Mouse (Mus musculus) neutrophil, adult 59 days (primary cell): Measurements from ENCODE around the gene Plscr1. TPM values are rescaled to one million over a fixed set of nuclear protein-coding genes. Genes with fewer than 3 reads are reported as not detected.

Experiments used
- total RNA-seq, 2 experiments: library from RNA; stranded (reverse); gene quantifications; 1 replicate in 1 of 2; 2 replicates in 1 of 2; pipeline ENCODE4 v1.2.4; 2023

The Plscr1 gene
- 10 to 100 TPM; 83.9 to 87.5 TPM for total RNA-seq

DNA sequence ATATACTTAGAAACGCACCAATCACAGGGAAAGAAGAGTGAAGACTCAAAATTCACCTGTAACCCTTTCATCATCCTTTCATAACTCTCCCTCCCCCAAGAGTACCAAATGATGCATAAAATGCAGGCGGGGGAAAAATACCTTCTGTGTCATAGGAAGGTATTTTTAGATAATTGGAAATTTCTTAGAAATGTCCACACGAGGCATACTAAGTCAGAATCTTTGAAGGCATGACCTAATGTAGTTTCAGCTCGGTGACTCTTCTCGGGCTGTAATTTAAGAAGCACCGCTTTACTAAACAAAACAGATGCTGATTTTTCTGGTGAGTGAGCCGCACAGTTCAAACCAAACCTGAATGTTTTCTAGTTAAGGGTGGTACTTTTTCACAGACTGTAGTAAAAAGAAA lies at the start of gene Plscr1:
TSS of gene Plscr1 (plus strand) at position 304 of the 406 bp plus-strand sequence.

DNA sequence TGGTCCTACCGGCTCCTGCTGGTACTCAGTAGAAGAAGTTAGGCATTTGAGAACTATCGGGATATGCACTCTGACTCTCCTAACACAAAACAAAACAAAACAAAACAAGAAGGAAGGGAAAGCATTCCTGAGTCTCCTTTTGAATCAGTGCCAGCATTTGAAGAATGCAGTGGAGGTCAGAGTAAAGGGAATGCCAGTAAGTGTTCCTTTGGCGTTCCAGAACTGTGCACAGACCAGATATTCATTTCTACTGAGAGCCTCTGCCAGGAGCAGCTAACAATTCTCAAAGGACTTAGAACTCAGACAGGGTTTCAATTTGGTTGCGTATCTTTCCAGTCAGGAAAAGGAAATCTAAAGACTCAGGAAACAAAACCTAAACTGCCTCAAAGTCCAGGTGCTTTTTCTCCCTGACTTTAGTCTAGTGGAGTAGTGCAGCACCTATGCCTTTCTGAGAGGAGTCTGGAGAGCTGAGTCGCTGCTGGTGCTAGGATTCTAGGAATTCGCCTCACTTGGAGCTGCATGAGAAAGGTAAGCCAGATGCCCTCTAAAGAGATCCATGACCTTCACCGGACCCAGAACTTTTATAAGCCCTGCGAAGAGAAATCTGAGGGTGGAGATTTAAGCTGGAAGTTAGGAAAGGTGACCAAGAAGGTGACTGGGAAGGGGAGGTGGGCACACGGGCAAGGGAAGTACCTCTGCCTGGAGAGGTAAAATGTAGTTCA lies 26.1 kb downstream of the Plscr1 start, which contains the start of gene Plscr2:
TSS of gene Plscr2 (plus strand) at position 117 of the 722 bp plus-strand sequence.

DNA sequence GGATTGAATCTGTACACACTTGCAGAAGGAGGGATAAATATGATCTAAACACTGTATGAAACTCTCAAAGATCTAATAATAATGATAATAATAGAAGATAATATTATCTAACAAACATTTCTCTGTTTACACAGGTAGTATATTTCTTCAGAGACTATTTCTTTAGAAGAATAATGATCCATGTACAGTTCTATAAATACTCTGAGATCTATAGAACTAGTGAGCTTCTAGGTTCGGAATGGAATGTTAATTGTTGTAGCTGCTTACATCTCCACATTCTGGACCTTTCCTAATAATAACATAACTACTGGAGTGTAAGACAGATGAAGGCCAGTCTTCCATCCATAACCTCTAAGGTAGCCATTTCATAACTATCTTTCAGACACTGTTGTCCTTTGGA lies 59.5 kb downstream of the Plscr1 start, which contains the start of gene 1700057G04Rik:
TSS of gene 1700057G04Rik (plus strand) at position 301 of the 400 bp plus-strand sequence.

Other genes with a start within 250 kb of the Plscr1 start
- not detected for gene Plscr5, start 56.8 kb upstream of the Plscr1 start, total RNA-seq
- under 1 TPM; 0.26 to 0.80 TPM for gene Plscr2, start 25.9 kb downstream of the Plscr1 start, total RNA-seq
- gene 1700057G04Rik, start 59.6 kb downstream of the Plscr1 start, total RNA-seq: not detected
- under 1 TPM; 0.15 to 0.44 TPM for gene Plscr4, start 207.6 kb downstream of the Plscr1 start, total RNA-seq